Mouse (Mus musculus) CH12.LX (cell line): ENCODE data around the gene Npas3. TPM values are rescaled to one million over a fixed set of nuclear protein-coding genes. Genes with fewer than 3 reads are reported as not detected.

Experiments
- DNase-seq: peaks from one replicate; pipeline ENCODE4 v3.0.0-alpha.2; 2013; ENCODE audit errors: extremely low read depth
- H3K27ac ChIP-seq: 2 replicates; pipeline ENCODE4 v1.5.1; 2012; ENCODE audit warnings: low read depth, mild to moderate bottlenecking, control low read depth, moderate library complexity; ENCODE audit not compliant: insufficient read depth
- H3K27me3 ChIP-seq: replicated peaks from 2 replicates; pipeline ENCODE3; 2012; ENCODE audit warnings: inconsistent platforms
- H3K36me3 ChIP-seq, 2 experiments: replicated peaks in 1 of 2; 2 replicates each; pipeline versions ENCODE3 to v1.6.1; 2012; ENCODE audit warnings: inconsistent platforms in 1 of 2, low read length in 1 of 2, mild to moderate bottlenecking in 1 of 2, mixed read lengths in 1 of 2, moderate library complexity in 1 of 2; ENCODE audit not compliant: control insufficient read depth in 1 of 2, insufficient read depth in 1 of 2
- H3K4me1 ChIP-seq, 2 experiments: 2 replicates each; pipeline ENCODE4 v1.6.1; 2012; ENCODE audit warnings: inconsistent platforms in 1 of 2, moderate library complexity in 1 of 2; ENCODE audit not compliant: insufficient read depth in 2 of 2, control insufficient read depth in 1 of 2
- H3K4me2 ChIP-seq: 2 replicates; pipeline ENCODE4 v1.6.1; 2012; ENCODE audit warnings: low read depth, mild to moderate bottlenecking, control low read depth; ENCODE audit not compliant: poor library complexity, insufficient read depth, severe bottlenecking
- H3K4me3 ChIP-seq, 3 experiments: fragments of 150-350 bp in 1 of 3; sonication (generic) in 1 of 3; replicated peaks in 1 of 3; 2 replicates each; pipeline versions ENCODE3 to v1.5.1; 2011 to 2012; ENCODE audit warnings: low read depth in 2 of 3, low read length in 2 of 3, mild to moderate bottlenecking in 2 of 3, moderate library complexity in 2 of 3, control low read depth in 1 of 3, improper control_type of control experiment in 1 of 3, inconsistent platforms in 1 of 3, mixed read lengths in 1 of 3; ENCODE audit not compliant: poor library complexity in 1 of 3
- H3K79me2 ChIP-seq: replicated peaks from 2 replicates; pipeline ENCODE4 v1.6.1; 2012; ENCODE audit warnings: mild to moderate bottlenecking, moderate library complexity; ENCODE audit not compliant: control insufficient read depth, poor library complexity, insufficient read depth, severe bottlenecking; ENCODE audit errors: extremely low read depth
- H3K9ac ChIP-seq: 2 replicates; pipeline ENCODE4 v1.6.1; 2012; ENCODE audit warnings: low read depth, mild to moderate bottlenecking, control low read depth, moderate library complexity; ENCODE audit not compliant: insufficient read depth
- H3K9me3 ChIP-seq: replicated peaks from 2 replicates; pipeline ENCODE3; 2012; ENCODE audit warnings: low read length, inconsistent platforms, mixed read lengths
- BHLHE40 ChIP-seq: IDR thresholded peaks from 2 replicates; pipeline ENCODE4 v1.6.1; 2011; ENCODE audit warnings: mild to moderate bottlenecking, low read depth, low read length, improper control_type of control experiment
- CHD2 ChIP-seq: IDR thresholded peaks from 2 replicates; pipeline ENCODE4 v1.6.1; 2011; ENCODE audit warnings: low read length, improper control_type of control experiment
- CTCF ChIP-seq, 2 experiments: IDR thresholded peaks in 1 of 2; conservative IDR thresholded peaks in 1 of 2; 2 replicates each; pipeline ENCODE4 v1.5.1; 2011 to 2012; ENCODE audit warnings: low read depth in 2 of 2, low read length in 2 of 2, improper control_type of control experiment in 1 of 2, inconsistent platforms in 1 of 2, mild to moderate bottlenecking in 1 of 2, moderate library complexity in 1 of 2
- ELF1 ChIP-seq: IDR thresholded peaks from 2 replicates; pipeline ENCODE4 v1.6.1; 2014; ENCODE audit warnings: low read depth, mild to moderate bottlenecking, inconsistent platforms, low read length, improper control_type of control experiment
- ETS1 ChIP-seq: conservative IDR thresholded peaks from 2 replicates; pipeline ENCODE4 v1.6.1; 2012; ENCODE audit warnings: low read depth, mild to moderate bottlenecking, inconsistent platforms, low read length, improper control_type of control experiment, moderate library complexity
- GABPA ChIP-seq: IDR thresholded peaks from 2 replicates; pipeline ENCODE4 v1.6.1; 2012; ENCODE audit warnings: low read depth, low read length, improper control_type of control experiment, inconsistent platforms; ENCODE audit not compliant: insufficient replicate concordance
- HCFC1 ChIP-seq: IDR thresholded peaks from 2 replicates; pipeline ENCODE4 v1.6.1; 2012; ENCODE audit warnings: low read depth, mild to moderate bottlenecking, inconsistent platforms, low read length, improper control_type of control experiment
- IRF4 ChIP-seq: IDR thresholded peaks from 2 replicates; pipeline ENCODE4 v1.6.1; 2014; ENCODE audit warnings: low read depth, mild to moderate bottlenecking, inconsistent platforms, low read length, improper control_type of control experiment
- JUND ChIP-seq: conservative IDR thresholded peaks from 2 replicates; pipeline ENCODE4 v1.6.1; 2011; ENCODE audit warnings: low read depth, low read length, improper control_type of control experiment
- MAFK ChIP-seq: IDR thresholded peaks from 2 replicates; pipeline ENCODE4 v1.6.1; 2011; ENCODE audit warnings: low read length, improper control_type of control experiment; ENCODE audit not compliant: insufficient replicate concordance
- MAX ChIP-seq: IDR thresholded peaks from 2 replicates; pipeline ENCODE4 v1.6.1; 2011; ENCODE audit warnings: low read length, improper control_type of control experiment
- MAZ ChIP-seq: IDR thresholded peaks from 2 replicates; pipeline ENCODE4 v1.6.1; 2012; ENCODE audit warnings: low read depth, mild to moderate bottlenecking, inconsistent platforms, low read length, improper control_type of control experiment, moderate library complexity
- NELFE ChIP-seq: IDR thresholded peaks from 2 replicates; pipeline ENCODE4 v1.6.1; 2011; ENCODE audit warnings: low read depth, low read length, improper control_type of control experiment
- POLR2AphosphoS2 ChIP-seq: IDR thresholded peaks from 2 replicates; pipeline ENCODE4 v1.6.1; 2011; ENCODE audit warnings: low read depth, low read length, improper control_type of control experiment
- SMC3 ChIP-seq: IDR thresholded peaks from 2 replicates; pipeline ENCODE4 v1.6.1; 2011; ENCODE audit warnings: low read depth, low read length, improper control_type of control experiment
- TBP ChIP-seq: conservative IDR thresholded peaks from 2 replicates; pipeline ENCODE4 v1.6.1; 2011; ENCODE audit warnings: low read depth, low read length, improper control_type of control experiment
- TCF12 ChIP-seq: IDR thresholded peaks from 2 replicates; pipeline ENCODE4 v1.6.1; 2014; ENCODE audit warnings: low read depth, mild to moderate bottlenecking, inconsistent platforms, low read length, improper control_type of control experiment
- USF2 ChIP-seq: conservative IDR thresholded peaks from 2 replicates; pipeline ENCODE4 v1.6.1; 2011; ENCODE audit warnings: low read depth, low read length, improper control_type of control experiment
- ZC3H11A ChIP-seq: IDR thresholded peaks from 2 replicates; pipeline ENCODE4 v1.6.1; 2012; ENCODE audit warnings: low read depth, mild to moderate bottlenecking, inconsistent platforms, low read length, improper control_type of control experiment
- ZKSCAN1 ChIP-seq: IDR thresholded peaks from 2 replicates; pipeline ENCODE4 v1.6.1; 2012; ENCODE audit warnings: low read depth, inconsistent platforms, low read length, improper control_type of control experiment, borderline replicate concordance
- ZNF384 ChIP-seq: IDR thresholded peaks from 2 replicates; pipeline ENCODE4 v1.6.1; 2012; ENCODE audit warnings: low read depth, low read length, improper control_type of control experiment, inconsistent platforms
- dilution Hi-C: fragments of 300-500 bp; cut with MboI; formaldehyde crosslinking; loops from 2 replicates; pipeline ENCODE4 v1.14.3; 2020; ENCODE audit warnings: low sequenced_read_pairs; ENCODE audit not compliant: extremely low pct_unique_long_range_greater_than_20kb, extremely low pct_ligation_motif_present
- in situ Hi-C: fragments of 300-500 bp; cut with MboI; formaldehyde crosslinking; loops from 3 replicates; pipeline ENCODE4 v1.14.3; 2019; ENCODE audit warnings: low sequenced_read_pairs, low pct_ligation_motif_present, low pct_unique_long_range_greater_than_20kb, mixed read lengths
- polyA plus RNA-seq: library from polyadenylated mRNA; unstranded; fragments of >175 nt; gene quantifications from 2 replicates; pipeline ENCODE4 v1.2.1, GENCODE M21; 2012; ENCODE audit warnings: low read depth; ENCODE audit not compliant: insufficient read length
- total RNA-seq, 2 experiments: library from RNA; depleted of rRNA; stranded (reverse); fragments of 300-350 nt in 1 of 2; fragments of >200 nt in 1 of 2; gene quantifications; 2 replicates each; pipeline ENCODE4 v1.2.3; 2012 to 2014

Gene Npas3
- total and polyA plus RNA-seq, 3 experiments: 0.13 TPM; not detected in 1

- H3K4me1 ChIP-seq: no peaks in the 10 kb centered on the region
- no peaks in the 10 kb centered on the region for H3K27me3 ChIP-seq
- H3K9me3 ChIP-seq: no peaks in the 10 kb centered on the region
- no peak overlapping the region for H3K27ac ChIP-seq
- in situ Hi-C loops: no loop called here
- no peaks in the 10 kb centered on the region for H3K36me3 ChIP-seq
- TF ChIP-seq ETS1 (no peak), MAFK (no peak), TBP (no peak), CTCF (conservative IDR thresholded peaks at IDR 0.05 in 1 of 2, IDR thresholded peaks at IDR 0.05 in 1 of 2; ENCODE audit: low read depth in 2 of 2, low read length in 2 of 2) (no peak), IRF4 (no peak)
- dilution Hi-C loops: no loop called here
- H3K79me2 ChIP-seq: no peaks in the 10 kb centered on the region
- no peak overlapping the region for H3K4me2 ChIP-seq
- H3K4me3 ChIP-seq: no peak overlapping the region
- no peak overlapping the region for H3K9ac ChIP-seq
- DNase-seq: no peak
Observed at GRCm38 (mm10) chr12:53838541-53838940, 590.1 kb downstream of the Npas3 start.

GRCm38 (mm10) chr12:53841928-53842671, 593.6 kb downstream of the Npas3 start:
- H3K4me3 ChIP-seq: no peak overlapping the region
- no peaks in the 10 kb centered on the region for H3K4me1 ChIP-seq
- no peaks in the 10 kb centered on the region for H3K27me3 ChIP-seq
- in situ Hi-C loops (no loop called here), dilution Hi-C loops (no loop called here)
- TF ChIP-seq MAX (no peak), TCF12 (no peak), NELFE (no peak), GABPA (no peak), POLR2AphosphoS2 (no peak), HCFC1 (no peak), TBP (no peak), MAZ (no peak), JUND (no peak), ZNF384 (no peak), CHD2 (no peak), ELF1 (no peak), CTCF (conservative IDR thresholded peaks at IDR 0.05 in 1 of 2, IDR thresholded peaks at IDR 0.05 in 1 of 2; ENCODE audit: low read depth in 2 of 2, low read length in 2 of 2) (no peak), SMC3 (no peak), USF2 (no peak), ZC3H11A (no peak), MAFK (no peak), ZKSCAN1 (no peak), BHLHE40 (no peak)
- no peaks in the 10 kb centered on the region for H3K36me3 ChIP-seq
- no peaks in the 10 kb centered on the region for H3K79me2 ChIP-seq
- no peak overlapping the region for H3K9ac ChIP-seq
- H3K9me3 ChIP-seq: no peaks in the 10 kb centered on the region
- DNase-seq: no peak
- H3K4me2 ChIP-seq: no peak overlapping the region
- H3K27ac ChIP-seq: no peak overlapping the region
